Mouse (Mus musculus) T-helper 2 cell (primary cell): ENCODE data around the gene Olfr1447.

Experiments used
- in situ Hi-C: fragments of 300-600 bp; cut with MboI, MseI; formaldehyde crosslinking; loops from one replicate; pipeline ENCODE4 v1.15.1; 2025; ENCODE audit warnings: high pct_unique_total_duplicates

The Olfr1447 gene

GRCm38 (mm10) chr19:12903643-12904042 is at the start of gene Olfr1447:
Gene Olfr1447 (minus strand): TSS chr19:12903743.
- in situ Hi-C loops, result no loop called here

- in situ Hi-C loops, result no loop called here
Observed at GRCm38 (mm10) chr19:12949958-12950357, 46.4 kb upstream of the Olfr1447 start, which contains the start of gene Olfr1450. Gene Olfr1450 (plus strand): TSS chr19:12950258.

- in situ Hi-C loops, result no loop called here
Observed at GRCm38 (mm10) chr19:12930540-12930939, 27.0 kb upstream of the Olfr1447 start, which contains the start of gene Olfr1449. Gene Olfr1449 (plus strand): TSS chr19:12930840.

- in situ Hi-C loops, result no loop called here
Observed at GRCm38 (mm10) chr19:12924319-12924718, 20.8 kb upstream of the Olfr1447 start, which contains the start of gene Olfr1448. Gene Olfr1448 (minus strand): TSS chr19:12924419.

GRCm38 (mm10) chr19:12893424-12893823 is 10.1 kb downstream of the Olfr1447 start, which contains the start of gene Olfr1446:
Gene Olfr1446 (minus strand): TSS chr19:12893524.
- in situ Hi-C loops, result no loop called here

GRCm38 (mm10) chr19:12883555-12883954 is 20.0 kb downstream of the Olfr1447 start, which contains the start of gene Olfr1445:
Gene Olfr1445 (plus strand): TSS chr19:12883855.
- in situ Hi-C loops, result no loop called here

GRCm38 (mm10) chr19:12856983-12857382 is 46.6 kb downstream of the Olfr1447 start, which contains the start of gene Olfr1444:
Gene Olfr1444 (plus strand): TSS chr19:12857283.
- in situ Hi-C loops, result no loop called here
